Mouse (Mus musculus) activated CD4-positive, CD25-positive, alpha-beta regulatory T cell, adult 4 months (primary cell): ENCODE measurements at regions not wholly inside any gene's neighbourhood (a gene's known extent, or its start where the extent isn't known, plus 50 kb on each side); places are given as distances from the start of the nearest gene placed in this dataset.

Experiments used
- ATAC-seq: one replicate; pipeline ENCODE4 v1.8.0; 2017

DNA sequence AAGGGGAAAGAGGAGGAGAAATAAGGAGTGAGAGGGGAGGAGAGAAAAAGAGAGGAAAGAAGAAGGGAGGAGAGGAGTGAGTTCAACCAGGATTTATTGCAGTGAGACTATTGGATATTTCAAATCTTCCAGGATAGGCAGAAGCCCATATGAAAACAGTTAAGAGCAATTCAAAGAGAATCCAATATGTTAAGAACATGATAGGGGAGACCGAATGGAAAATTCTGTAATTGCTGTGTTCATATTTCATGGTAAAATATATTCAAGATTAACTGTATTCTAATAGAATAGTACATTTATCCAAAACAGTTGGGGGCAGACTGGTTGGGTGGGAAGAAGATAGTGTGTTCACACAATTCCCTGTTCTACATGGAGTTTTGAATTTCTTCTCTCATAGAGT lies 96.3 kb upstream of the Pdzrn3 start:
- no peak for ATAC-seq

DNA sequence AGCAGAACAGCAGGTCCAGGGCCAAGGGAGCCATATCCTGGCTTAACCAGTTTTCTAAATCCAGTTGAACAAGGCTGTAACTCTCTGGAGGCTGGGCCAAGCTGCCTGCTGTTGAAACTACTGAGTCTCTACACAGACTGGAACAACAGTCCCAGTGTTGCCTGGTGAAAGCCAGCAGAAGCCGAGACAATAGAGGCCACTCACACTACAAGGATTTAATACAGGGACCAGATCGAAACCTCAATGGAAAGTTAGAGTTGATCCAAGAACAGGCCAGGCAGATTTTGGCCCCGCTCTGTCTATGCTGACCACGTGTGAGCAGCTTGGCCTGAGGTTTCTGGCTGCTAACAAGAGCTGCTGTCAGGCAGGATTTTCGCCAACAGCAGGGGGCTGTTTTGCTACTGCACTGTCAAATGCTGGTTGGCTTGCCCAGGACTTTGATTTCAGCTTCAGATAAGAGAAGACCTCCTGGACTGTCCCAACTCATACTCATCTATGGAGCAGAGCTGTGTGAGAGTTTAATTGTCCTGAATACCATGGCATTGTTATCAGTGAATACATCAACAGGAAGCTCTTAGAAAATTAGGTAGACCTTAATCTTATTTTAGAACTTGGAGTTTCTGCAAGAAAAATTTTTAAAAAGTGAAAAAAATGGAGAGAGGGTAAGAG lies 95.7 kb upstream of the Pdzrn3 start:
- no peak for ATAC-seq

DNA sequence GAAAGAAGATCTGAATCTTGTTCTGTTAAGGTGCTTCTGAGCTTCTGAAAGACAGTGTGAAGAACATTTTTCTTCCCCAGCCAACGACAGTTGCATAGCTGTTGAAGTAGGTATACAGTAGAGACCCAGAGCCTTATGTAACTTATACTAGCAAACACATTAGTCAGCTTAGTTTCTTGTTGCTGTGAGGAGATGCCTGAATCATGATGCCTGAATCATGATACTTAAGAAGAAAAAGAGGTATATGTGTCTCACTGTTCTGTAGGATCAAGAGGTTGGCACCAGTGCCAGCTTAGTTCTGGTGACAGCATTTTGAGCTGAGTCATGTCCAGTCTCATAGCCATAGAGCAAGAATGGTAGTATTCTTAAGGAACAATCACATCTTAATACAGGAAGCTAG lies 87.2 kb upstream of the Pdzrn3 start:
- no peak for ATAC-seq

DNA sequence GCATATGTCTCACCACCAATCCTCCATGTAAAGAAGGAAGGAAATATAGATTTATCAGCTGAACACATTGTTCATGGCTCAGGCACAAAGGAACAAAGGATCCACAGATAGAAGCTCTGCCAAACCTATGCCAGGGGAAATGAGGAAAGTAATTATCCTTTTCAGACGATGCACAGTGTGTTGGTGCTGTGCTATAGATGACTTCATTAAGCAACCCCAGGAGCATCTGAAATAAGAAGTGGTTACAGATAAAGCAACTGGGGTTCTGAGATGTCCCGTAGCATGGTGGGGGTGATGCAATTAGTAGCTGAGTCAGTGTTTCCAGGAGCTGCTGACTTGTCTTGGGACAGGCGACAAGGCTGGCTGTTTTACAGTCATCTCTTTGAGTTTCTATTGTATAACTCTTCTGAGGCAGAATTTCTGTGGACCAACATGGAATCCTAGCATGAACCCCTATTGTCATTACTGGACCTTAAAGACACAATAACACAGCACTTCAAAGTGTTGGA lies 86.2 kb upstream of the Pdzrn3 start:
- no peak for ATAC-seq

DNA sequence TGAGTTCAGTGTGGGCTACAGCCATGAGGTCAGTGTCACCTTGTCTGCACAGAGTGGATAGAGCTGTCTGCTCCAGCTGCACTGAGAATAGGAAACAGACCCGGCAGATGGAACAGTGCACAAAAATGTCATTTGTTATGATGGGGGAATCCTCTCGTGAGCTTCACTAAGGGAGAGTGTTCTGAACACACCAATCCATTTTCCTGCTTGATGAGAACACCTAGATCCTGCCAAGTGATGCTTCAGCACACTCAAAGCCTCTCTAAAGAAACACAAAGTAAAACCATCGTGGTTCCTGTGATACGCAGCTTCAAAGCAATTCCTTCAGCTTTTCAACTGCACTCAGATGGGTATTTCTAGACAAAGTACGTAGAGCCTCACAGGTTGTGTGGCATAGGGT lies 69.0 kb upstream of the Pdzrn3 start:
- ATAC-seq = no peak

DNA sequence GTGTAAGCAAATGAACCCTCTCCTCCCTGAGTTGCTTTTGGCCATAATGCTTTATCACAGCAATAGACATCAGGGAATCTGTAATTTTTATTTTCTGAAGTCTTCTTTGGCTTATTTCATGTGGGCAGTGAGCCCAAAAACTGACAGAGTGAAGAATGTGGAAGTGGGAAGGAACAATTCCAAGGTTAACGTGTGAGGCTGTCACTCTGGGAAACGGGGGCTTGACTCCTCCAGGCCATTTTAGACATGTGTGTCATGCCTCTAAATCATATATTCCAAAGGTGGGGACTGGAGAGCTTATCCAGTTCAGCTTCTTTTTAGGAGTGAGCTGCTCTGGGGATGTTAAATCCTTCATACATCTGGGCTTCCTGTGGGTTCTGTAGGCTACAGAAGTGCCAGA lies 68.6 kb upstream of the Pdzrn3 start:
- ATAC-seq = no peak

DNA sequence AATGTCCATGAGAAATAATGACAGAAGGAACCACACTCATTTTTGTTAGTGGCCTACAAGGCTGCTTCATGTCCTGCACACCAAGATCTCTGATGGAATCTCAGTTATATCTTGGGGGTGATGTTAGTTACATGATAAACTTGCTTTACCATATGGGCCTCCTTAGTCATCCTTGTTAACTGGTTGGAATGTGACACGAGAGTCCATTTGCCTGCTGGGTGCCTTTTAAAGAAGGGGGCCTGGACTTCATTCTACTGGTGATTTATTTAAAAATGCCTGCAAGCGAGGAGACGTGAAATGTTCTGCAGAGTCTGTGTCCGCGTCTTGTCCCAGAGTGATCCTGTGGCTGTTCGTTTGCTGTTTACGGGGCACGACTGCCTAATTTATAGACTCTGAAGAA lies 55.1 kb upstream of the Pdzrn3 start:
- ATAC-seq = no peak

DNA sequence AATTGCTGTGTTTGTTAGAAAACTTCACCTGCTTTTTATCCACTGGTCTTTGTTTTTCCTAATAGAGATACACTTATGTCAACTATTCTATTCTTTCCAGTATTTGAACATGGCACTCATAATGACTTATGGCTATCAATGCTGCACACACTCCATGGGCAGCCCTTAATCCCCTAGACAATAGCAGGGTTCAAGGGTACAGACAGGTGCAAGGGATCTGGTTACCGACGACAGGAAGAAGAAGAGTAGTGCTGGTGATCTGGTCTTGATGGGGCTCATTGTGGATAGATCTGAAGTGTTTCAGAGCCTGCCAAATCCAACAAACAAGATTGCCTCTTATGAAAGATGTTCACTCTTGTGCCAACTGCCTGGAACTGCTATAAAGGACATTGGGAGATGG lies 51.9 kb upstream of the Pdzrn3 start:
- ATAC-seq = no peak
